Comparison of ENCODE assay signal across 9 mouse cellular contexts in the genomic region with DNA sequence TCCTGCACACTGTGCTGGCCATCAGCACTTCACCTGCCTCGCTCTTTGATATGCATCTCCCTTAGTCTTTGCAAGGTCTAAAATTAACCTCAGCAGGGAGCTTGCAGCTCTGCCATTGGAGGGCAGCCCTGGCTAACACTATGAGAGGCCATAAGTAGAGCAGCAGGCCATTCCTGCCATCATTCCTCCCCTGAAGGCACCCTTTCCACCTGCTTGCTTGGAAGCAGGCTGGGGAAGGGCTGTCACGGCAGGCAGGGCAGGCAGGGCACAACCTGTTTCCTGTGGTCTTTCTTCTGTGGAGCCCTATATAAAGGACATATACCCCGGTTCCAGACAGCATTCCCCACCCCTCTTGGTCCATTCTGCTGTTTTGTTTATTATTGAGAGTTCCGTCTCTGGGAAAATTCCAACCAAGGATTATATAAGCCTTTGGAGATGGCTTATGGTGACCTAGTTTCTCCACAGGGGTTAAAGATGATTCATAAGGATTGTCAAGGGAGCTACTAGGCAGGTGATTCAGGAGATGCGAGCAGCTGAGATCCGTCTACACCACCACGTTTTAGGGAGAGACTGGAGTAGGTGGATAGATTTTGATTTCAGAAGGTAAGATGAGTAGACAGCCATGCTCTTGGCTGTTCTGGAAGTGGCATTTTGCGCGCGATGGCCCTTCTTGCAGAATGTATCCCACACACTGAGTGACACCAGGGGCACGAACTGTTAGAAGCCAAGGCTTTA.
A peak's percentile ranks its signal among the peaks of the same experiment; 100 is the strongest.
DNase-seq lines count a peak whose midpoint lies in the region; ATAC-seq and TF ChIP-seq lines count a peak whose summit lies in the region.
"Had no signal": no experiment of that assay in that cellular context is flagged by ENCODE, and none has a peak within 500 bp of the region (broad histone marks: within the 10 kb centered on the region; RNA-seq: fewer than 3 reads in every experiment).

No protein-coding gene starts in this region.

- H3K9me3 ChIP-seq in forebrain, embryonic 11.5 days (ENCODE audit: control insufficient read depth, low read length), result no peaks in the 10 kb centered on the region
- no peaks in the 10 kb centered on the region for H3K9me3 ChIP-seq in hindbrain, embryonic 15.5 days
- no peaks in the 10 kb centered on the region for H3K9me3 ChIP-seq in midbrain, embryonic 15.5 days
- H3K9me3 ChIP-seq: limb, embryonic 15.5 days had no signal

- no peak for ATAC-seq in forebrain, embryonic 11.5 days (replicated peaks; ENCODE audit: low FRiP score)
- ATAC-seq in hindbrain, embryonic 15.5 days (ENCODE audit: low FRiP score, low read depth), result no peak
- no peak for ATAC-seq in midbrain, embryonic 15.5 days (replicated peaks)
- ATAC-seq in erythroid progenitor cell, adult 5-6 weeks (replicated peaks; ENCODE audit: low FRiP score, poor library complexity, severe bottlenecking), result no peak

- no peak for DNase-seq in left cerebral cortex, adult 2 months (ENCODE audit: extremely low spot score in 1 of 2, low spot score in 2 of 2)
- no peak for DNase-seq in left cerebral cortex, adult 11 months (ENCODE audit: low spot score)
- no peak for DNase-seq in forebrain, embryonic 11.5 days (ENCODE audit: low spot score)
- DNase-seq in natural killer cell, adult 2 months (ENCODE audit: low spot score in 2 of 2), result no peak
- no peak for DNase-seq in adrenal gland, postnatal 10 days

- H3K9ac ChIP-seq in forebrain, embryonic 11.5 days (ENCODE audit: low read length), result peak overlapping the region; percentile 9; the same call in 1 of the 2 replicates
- H3K9ac ChIP-seq in hindbrain, embryonic 15.5 days, result no peak overlapping the region
- H3K9ac ChIP-seq in midbrain, embryonic 15.5 days, result no peak overlapping the region

- intact Hi-C loops in left cerebral cortex, adult 2 months (cut with DNase I), result no loop called here

- H3K27me3 ChIP-seq in forebrain, embryonic 11.5 days (ENCODE audit: control insufficient read depth, insufficient read depth, low read length), result no peaks in the 10 kb centered on the region
- H3K27me3 ChIP-seq in hindbrain, embryonic 15.5 days, result no peaks in the 10 kb centered on the region
- H3K27me3 ChIP-seq in midbrain, embryonic 15.5 days (replicated peaks), result no peaks in the 10 kb centered on the region
- H3K27me3 ChIP-seq: limb, embryonic 15.5 days had no signal

- no peak overlapping the region for H3K4me3 ChIP-seq in left cerebral cortex, adult 2 months
- no peak overlapping the region for H3K4me3 ChIP-seq in forebrain, embryonic 11.5 days (ENCODE audit: low read depth, low read length)
- no peak overlapping the region for H3K4me3 ChIP-seq in hindbrain, embryonic 15.5 days
- no peak overlapping the region for H3K4me3 ChIP-seq in midbrain, embryonic 15.5 days
- H3K4me3 ChIP-seq: limb, embryonic 15.5 days had no signal

- no peak overlapping the region for H3K4me2 ChIP-seq in forebrain, embryonic 11.5 days (ENCODE audit: low read depth, low read length, severe bottlenecking)
- no peak overlapping the region for H3K4me2 ChIP-seq in hindbrain, embryonic 15.5 days
- H3K4me2 ChIP-seq in midbrain, embryonic 15.5 days, result no peak overlapping the region
- H3K4me2 ChIP-seq: limb, embryonic 15.5 days had no signal

- H3K4me1 ChIP-seq in forebrain, embryonic 11.5 days (replicated peaks; ENCODE audit: control insufficient read depth, insufficient read depth, low read length), result peaks cover 29% of the 10 kb centered on the region
- peaks cover 69% of the 10 kb centered on the region for H3K4me1 ChIP-seq in hindbrain, embryonic 15.5 days (replicated peaks)
- H3K4me1 ChIP-seq in midbrain, embryonic 15.5 days, result peaks cover 56% of the 10 kb centered on the region

- peak overlapping the region; percentile 34; the same call in 1 of the 2 replicates for H3K27ac ChIP-seq in left cerebral cortex, adult 2 months
- H3K27ac ChIP-seq in forebrain, embryonic 11.5 days (ENCODE audit: low read depth, low read length), result peak overlapping the region; percentile 28; the same call in 1 of the 2 replicates
- H3K27ac ChIP-seq in hindbrain, embryonic 15.5 days (replicated peaks), result 0 out of 2 replicates have a peak overlapping the region, but pooled peaks have one; percentile 23
- H3K27ac ChIP-seq in midbrain, embryonic 15.5 days, result 0 out of 2 replicates have a peak overlapping the region, but pooled peaks have one; percentile 6

- WGBS in forebrain, embryonic 11.5 days, result 66% methylated on average over 11 of the region's 11 CpGs
- 56% methylated on average over 11 of the region's 11 CpGs for WGBS in hindbrain, embryonic 15.5 days
- WGBS in midbrain, embryonic 15.5 days, result 57% methylated on average over 11 of the region's 11 CpGs

- H3K36me3 ChIP-seq in forebrain, embryonic 11.5 days (ENCODE audit: control insufficient read depth, insufficient read depth, low read length), result no peaks in the 10 kb centered on the region
- H3K36me3 ChIP-seq in hindbrain, embryonic 15.5 days, result no peaks in the 10 kb centered on the region
- no peaks in the 10 kb centered on the region for H3K36me3 ChIP-seq in midbrain, embryonic 15.5 days (replicated peaks)
- H3K36me3 ChIP-seq: limb, embryonic 15.5 days had no signal

- TF ChIP-seq CTCF in left cerebral cortex, adult 2 months (IDR thresholded peaks at IDR 0.05), result no peak; the same call in 1 of the 2 replicates
